Mouse (Mus musculus) limb, embryonic 15.5 days (tissue): ENCODE measurements at regions not wholly inside any gene's neighbourhood (a gene's known extent, or its start where the extent isn't known, plus 50 kb on each side); places are given as distances from the start of the nearest gene placed in this dataset.
A peak's percentile ranks its signal among the peaks of the same experiment; 100 is the strongest.

Experiments
- ATAC-seq: fragments of 200-750 bp; cut with Nextera tagmentation; 2 replicates; pipeline ENCODE4 v1.8.0; 2017; ENCODE audit warnings: low read depth, moderate TSS enrichment; ENCODE audit not compliant: insufficient number of reproducible peaks, low FRiP score, low TSS enrichment
- H3K27ac ChIP-seq: fragments of 300-500 bp; sonication (generic); 2 replicates; pipeline ENCODE4 v1.5.1; 2015; ENCODE audit warnings: moderate library complexity, mild to moderate bottlenecking, inconsistent platforms
- H3K27me3 ChIP-seq: fragments of 300-500 bp; sonication (generic); 2 replicates; pipeline ENCODE4 v1.6.1; 2015; ENCODE audit warnings: inconsistent platforms
- H3K36me3 ChIP-seq: fragments of 300-500 bp; sonication (generic); 2 replicates; pipeline ENCODE4 v1.6.1; 2015; ENCODE audit warnings: inconsistent platforms
- H3K4me1 ChIP-seq: fragments of 300-500 bp; sonication (generic); 2 replicates; pipeline ENCODE4 v1.6.1; 2015; ENCODE audit warnings: inconsistent platforms
- H3K4me2 ChIP-seq: fragments of 300-500 bp; sonication (generic); 2 replicates; pipeline ENCODE4 v1.6.1; 2015; ENCODE audit warnings: mild to moderate bottlenecking, inconsistent platforms
- H3K4me3 ChIP-seq: fragments of 300-500 bp; sonication (generic); 2 replicates; pipeline ENCODE4 v1.5.1; 2015; ENCODE audit warnings: mild to moderate bottlenecking, inconsistent platforms
- H3K9ac ChIP-seq: fragments of 300-500 bp; sonication (generic); 2 replicates; pipeline ENCODE4 v1.6.1; 2015; ENCODE audit warnings: inconsistent platforms
- H3K9me3 ChIP-seq: fragments of 300-500 bp; sonication (generic); 2 replicates; pipeline ENCODE4 v1.6.1; 2016; ENCODE audit warnings: inconsistent platforms
- WGBS: fragments of 180-500 bp; shearing (Covaris S2); methylation state at CpG from one replicate; pipeline ENCODE4 v1.1.7; 2015; 5-methylcytosine and 5-hydroxymethylcytosine counted together

DNA sequence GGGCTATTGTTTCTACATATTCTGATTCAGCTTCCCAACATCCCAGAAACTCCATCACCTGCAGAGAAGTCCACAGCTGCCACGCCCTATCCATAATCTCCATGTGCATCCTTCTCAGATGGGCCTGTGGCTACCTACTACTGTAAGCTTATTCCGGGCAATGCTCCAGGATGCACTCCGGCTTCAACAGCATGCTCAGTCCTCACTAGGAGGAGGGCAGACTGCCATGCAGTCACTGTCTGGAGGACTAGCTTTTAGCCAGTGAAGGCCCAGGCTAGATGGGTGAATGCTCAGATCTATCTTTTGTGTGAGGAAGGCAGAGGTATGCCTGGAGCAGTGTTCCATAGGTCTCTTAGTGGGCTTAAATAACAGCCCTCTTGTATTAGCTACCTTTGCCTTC, 124.7 kb downstream of the Gm19935 start:
- H3K4me3 ChIP-seq, result no peak overlapping the region
- no peaks in the 10 kb centered on the region for H3K36me3 ChIP-seq
- H3K27me3 ChIP-seq, result no peaks in the 10 kb centered on the region
- no peak for ATAC-seq
- H3K27ac ChIP-seq, result no peak overlapping the region
- no peaks in the 10 kb centered on the region for H3K4me1 ChIP-seq
- WGBS, result 92% methylated on average over 3 of the region's 3 CpGs
- no peak overlapping the region for H3K9ac ChIP-seq
- no peaks in the 10 kb centered on the region for H3K9me3 ChIP-seq
- no peak overlapping the region for H3K4me2 ChIP-seq

GRCm38 (mm10) chr8:90685076-90685475, 132.1 kb downstream of the Gm19935 start:
- 88% methylated on average over 2 of the region's 2 CpGs for WGBS
- Histone ChIP-seq H3K36me3 (no peaks in the 10 kb centered on the region), H3K27ac (no peak overlapping the region), H3K4me2 (no peak overlapping the region), H3K4me1 (no peaks in the 10 kb centered on the region), H3K4me3 (no peak overlapping the region), H3K9ac (no peak overlapping the region), H3K27me3 (no peaks in the 10 kb centered on the region), H3K9me3 (no peaks in the 10 kb centered on the region)
- no peak for ATAC-seq

GRCm38 (mm10) chr8:90670471-90671057, 146.6 kb downstream of the Gm19935 start:
- H3K4me1 ChIP-seq, result peaks cover 4% of the 10 kb centered on the region
- no peak overlapping the region for H3K9ac ChIP-seq
- no peaks in the 10 kb centered on the region for H3K36me3 ChIP-seq
- H3K9me3 ChIP-seq, result no peaks in the 10 kb centered on the region
- H3K4me2 ChIP-seq, result peak overlapping the region; percentile 44
- no peak for ATAC-seq
- no peaks in the 10 kb centered on the region for H3K27me3 ChIP-seq
- WGBS, result 3% methylated on average over 14 of the region's 14 CpGs
- no peak overlapping the region for H3K27ac ChIP-seq
- H3K4me3 ChIP-seq, result peak overlapping the region; percentile 27

GRCm38 (mm10) chr8:90669396-90669795, 147.8 kb downstream of the Gm19935 start:
- H3K27me3 ChIP-seq, result no peaks in the 10 kb centered on the region
- no peaks in the 10 kb centered on the region for H3K9me3 ChIP-seq
- H3K4me2 ChIP-seq, result no peak overlapping the region
- no peaks in the 10 kb centered on the region for H3K36me3 ChIP-seq
- H3K4me3 ChIP-seq, result no peak overlapping the region
- no peak overlapping the region for H3K27ac ChIP-seq
- H3K9ac ChIP-seq, result no peak overlapping the region
- 58% methylated on average over 9 of the region's 9 CpGs for WGBS
- H3K4me1 ChIP-seq, result peaks cover 4% of the 10 kb centered on the region
- no peak for ATAC-seq

DNA sequence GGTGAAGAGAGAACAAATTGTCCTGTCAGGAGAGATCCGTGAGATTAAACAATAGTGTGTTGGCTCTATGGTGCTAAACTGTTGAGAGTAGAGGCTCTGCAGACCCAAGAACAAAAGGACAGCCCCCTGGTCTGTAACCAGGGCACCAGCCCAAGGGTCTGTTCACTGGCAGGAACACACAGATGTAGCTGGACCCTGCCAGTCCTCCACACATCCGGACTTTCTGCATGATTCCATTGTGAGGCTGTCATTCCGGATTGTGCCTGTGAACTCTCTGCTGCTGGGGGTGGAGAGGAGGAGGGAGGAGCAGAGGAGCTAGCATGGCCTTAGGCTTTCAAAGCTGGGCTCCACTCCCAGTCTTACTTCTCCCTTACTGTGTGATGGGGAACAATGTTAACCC, 158.1 kb downstream of the Gm19935 start:
- H3K36me3 ChIP-seq, result no peaks in the 10 kb centered on the region
- no peaks in the 10 kb centered on the region for H3K27me3 ChIP-seq
- H3K4me3 ChIP-seq, result no peak overlapping the region
- H3K4me2 ChIP-seq, result no peak overlapping the region
- peaks cover 8% of the 10 kb centered on the region; the same call in 1 of the 2 replicates for H3K4me1 ChIP-seq
- ATAC-seq, result no peak
- H3K9ac ChIP-seq, result no peak overlapping the region
- H3K27ac ChIP-seq, result no peak overlapping the region
- H3K9me3 ChIP-seq, result no peaks in the 10 kb centered on the region
- 16% methylated on average over 3 of the region's 3 CpGs for WGBS

DNA sequence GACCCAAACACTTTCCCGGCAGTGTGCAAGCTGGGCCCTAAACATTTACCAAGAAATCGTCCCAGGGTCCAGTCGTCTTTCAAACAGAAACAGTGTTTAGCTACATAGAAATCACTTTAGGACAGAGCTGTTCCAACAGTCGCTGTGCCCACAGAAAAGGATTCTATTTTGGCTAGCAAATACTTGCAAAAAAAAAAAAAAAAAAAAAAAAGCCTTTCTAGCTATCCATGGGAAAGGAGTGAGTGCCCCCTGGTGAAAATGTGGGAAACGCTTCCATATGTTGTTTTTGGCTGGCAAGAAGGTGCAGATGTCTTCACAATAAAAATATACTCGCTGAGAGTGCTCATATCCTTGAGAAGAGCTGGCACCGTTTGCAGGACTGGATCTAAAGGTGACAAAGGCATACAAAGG, 159.5 kb downstream of the Gm19935 start:
- H3K27ac ChIP-seq, result no peak overlapping the region
- ATAC-seq, result no peak
- no peaks in the 10 kb centered on the region for H3K36me3 ChIP-seq
- no peak overlapping the region for H3K9ac ChIP-seq
- no peaks in the 10 kb centered on the region for H3K27me3 ChIP-seq
- H3K4me2 ChIP-seq, result no peak overlapping the region
- WGBS, result 19% methylated on average over 7 of the region's 7 CpGs
- H3K9me3 ChIP-seq, result no peaks in the 10 kb centered on the region
- H3K4me1 ChIP-seq, result peaks cover 8% of the 10 kb centered on the region; the same call in 1 of the 2 replicates
- no peak overlapping the region for H3K4me3 ChIP-seq

GRCm38 (mm10) chr8:90657116-90657515, 160.1 kb downstream of the Gm19935 start:
- Histone ChIP-seq H3K36me3 (no peaks in the 10 kb centered on the region), H3K4me2 (no peak overlapping the region), H3K9me3 (no peaks in the 10 kb centered on the region), H3K4me3 (no peak overlapping the region), H3K4me1 (peaks cover 8% of the 10 kb centered on the region; the same call in 1 of the 2 replicates), H3K9ac (no peak overlapping the region), H3K27me3 (no peaks in the 10 kb centered on the region), H3K27ac (no peak overlapping the region)
- ATAC-seq, result no peak
- WGBS, result 75% methylated on average over 5 of the region's 5 CpGs

DNA sequence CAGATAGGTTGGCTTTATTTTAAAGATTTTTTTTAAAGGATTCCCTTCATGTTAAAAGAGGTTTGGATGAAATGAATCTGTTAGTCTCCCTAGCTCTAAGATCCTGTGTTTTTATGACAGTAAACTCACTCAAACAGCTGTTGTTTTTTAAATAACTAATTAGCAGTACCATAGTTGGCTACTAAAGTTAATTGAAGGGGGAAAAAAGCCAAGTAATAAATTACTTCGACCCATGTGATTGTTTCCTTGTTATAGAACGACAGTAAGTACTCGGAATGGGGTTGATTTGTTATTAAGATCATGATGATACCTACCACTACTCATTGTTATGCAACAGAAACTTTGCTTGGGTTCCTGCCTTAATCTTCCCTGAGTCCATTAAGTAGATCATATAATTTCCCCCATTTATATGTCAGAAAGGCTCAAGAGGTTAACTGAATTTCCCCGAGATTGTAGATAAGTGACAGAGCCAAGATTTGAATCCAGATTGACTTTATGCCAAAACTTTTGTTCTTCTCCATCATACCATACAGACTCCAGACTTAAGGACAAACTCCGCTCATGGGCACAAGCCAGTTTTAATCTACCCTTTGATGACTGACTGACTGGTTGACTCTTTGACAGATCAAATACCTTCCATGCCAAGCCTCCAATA, 160.6 kb downstream of the Gm19935 start:
- 51% methylated on average over 5 of the region's 5 CpGs for WGBS
- ATAC-seq, result no peak

GRCm38 (mm10) chr8:90654786-90655185, 162.4 kb downstream of the Gm19935 start:
- WGBS, result 79% methylated on average over 2 of the region's 2 CpGs

More for the DNA sequence above, 160.6 kb downstream of the Gm19935 start:
- H3K36me3 ChIP-seq, result no peaks in the 10 kb centered on the region
- peaks cover 8% of the 10 kb centered on the region; the same call in 1 of the 2 replicates for H3K4me1 ChIP-seq
- H3K4me3 ChIP-seq, result no peak overlapping the region
- no peak overlapping the region for H3K4me2 ChIP-seq
- no peak overlapping the region for H3K9ac ChIP-seq
- H3K27me3 ChIP-seq, result no peaks in the 10 kb centered on the region
- no peaks in the 10 kb centered on the region for H3K9me3 ChIP-seq
- no peak overlapping the region for H3K27ac ChIP-seq

DNA sequence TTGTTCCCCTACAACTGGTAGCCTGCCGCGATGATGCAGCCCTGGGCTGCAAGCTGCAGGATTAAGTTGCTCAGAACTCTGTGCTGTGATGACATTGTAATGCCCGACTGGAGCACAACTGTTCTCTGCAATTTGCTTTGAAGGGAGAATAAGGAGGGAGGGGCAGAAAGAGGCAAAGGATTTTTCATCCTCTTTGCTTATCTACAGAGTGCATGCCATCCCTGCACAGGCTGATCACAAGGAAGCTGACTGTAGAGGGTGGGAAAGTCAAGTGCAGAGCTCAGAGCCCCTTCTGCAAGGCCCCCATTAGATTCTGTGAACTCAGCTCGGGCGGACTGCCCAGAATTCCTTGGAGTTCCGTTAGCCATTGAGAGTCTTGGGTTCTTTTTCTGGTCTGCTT, 174.8 kb downstream of the Gm19935 start:
- WGBS, result 57% methylated on average over 6 of the region's 6 CpGs
- Histone ChIP-seq H3K4me2 (no peak overlapping the region), H3K36me3 (no peaks in the 10 kb centered on the region), H3K4me1 (peaks cover 10% of the 10 kb centered on the region; the same call in 1 of the 2 replicates), H3K27me3 (no peaks in the 10 kb centered on the region), H3K9ac (no peak overlapping the region), H3K9me3 (no peaks in the 10 kb centered on the region), H3K4me3 (no peak overlapping the region), H3K27ac (no peak overlapping the region)
- ATAC-seq, result no peak

More at GRCm38 (mm10) chr8:90654786-90655185, 162.4 kb downstream of the Gm19935 start:
- Histone ChIP-seq H3K9ac (no peak overlapping the region), H3K4me2 (no peak overlapping the region), H3K27ac (no peak overlapping the region), H3K27me3 (no peaks in the 10 kb centered on the region), H3K4me3 (no peak overlapping the region), H3K36me3 (no peaks in the 10 kb centered on the region), H3K9me3 (no peaks in the 10 kb centered on the region), H3K4me1 (peaks cover 8% of the 10 kb centered on the region; the same call in 1 of the 2 replicates)
- no peak for ATAC-seq

- ATAC-seq, result no peak
- no peak overlapping the region for H3K27ac ChIP-seq
- 66% methylated on average over 7 of the region's 7 CpGs for WGBS
These were observed 180.4 kb downstream of the Gm19935 start for GRCm38 (mm10) chr8:90636770-90637169.

DNA sequence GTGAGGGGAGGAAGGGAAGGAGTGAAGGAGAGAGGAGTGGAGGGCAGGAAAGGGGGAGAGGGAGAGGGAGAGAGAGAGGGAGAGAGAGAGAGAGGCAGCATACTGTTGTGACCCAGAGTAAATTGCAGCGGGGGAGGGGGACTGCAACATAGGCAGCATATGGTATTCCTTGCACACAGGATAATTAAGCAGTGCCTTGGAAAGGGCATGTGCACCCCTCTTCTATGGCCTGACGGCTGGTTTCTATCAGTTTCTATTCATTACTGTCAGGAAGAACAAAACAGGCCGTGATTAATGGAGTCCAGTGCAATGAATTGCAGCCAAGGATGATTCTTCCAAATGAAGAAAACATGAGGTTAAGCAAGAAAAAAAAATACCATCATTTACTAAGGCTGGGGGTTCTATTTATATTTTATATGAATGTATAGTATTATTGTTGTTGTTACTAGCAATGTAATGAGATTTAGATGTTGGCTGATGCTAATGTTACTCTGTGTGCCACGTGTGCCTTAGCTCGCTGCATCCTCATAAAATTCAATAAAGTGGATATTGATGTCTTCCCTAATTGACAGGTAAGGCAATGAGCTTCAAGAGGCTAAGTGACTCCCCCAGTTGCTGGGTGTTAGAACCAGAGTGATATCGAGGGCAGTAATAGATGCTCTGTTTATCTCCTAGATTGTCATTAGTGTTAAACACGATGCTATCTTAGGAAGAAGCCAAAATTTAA, 181.3 kb downstream of the Gm19935 start:
- Histone ChIP-seq H3K4me1 (no peaks in the 10 kb centered on the region), H3K4me2 (no peak overlapping the region), H3K27me3 (no peaks in the 10 kb centered on the region), H3K9me3 (no peaks in the 10 kb centered on the region), H3K9ac (no peak overlapping the region), H3K36me3 (no peaks in the 10 kb centered on the region), H3K4me3 (no peak overlapping the region), H3K27ac (no peak overlapping the region)
- 37% methylated on average over 7 of the region's 7 CpGs for WGBS
- ATAC-seq, result no peak

More at GRCm38 (mm10) chr8:90636770-90637169, 180.4 kb downstream of the Gm19935 start:
- Histone ChIP-seq H3K4me1 (no peaks in the 10 kb centered on the region), H3K9ac (no peak overlapping the region), H3K27me3 (no peaks in the 10 kb centered on the region), H3K4me2 (no peak overlapping the region), H3K36me3 (no peaks in the 10 kb centered on the region), H3K9me3 (no peaks in the 10 kb centered on the region), H3K4me3 (no peak overlapping the region)
